Mouse (Mus musculus) embryo, embryonic 11.5 days (tissue): ENCODE measurements around the gene Npepl1.

Source experiments
- DNase-seq: peaks from one replicate; pipeline ENCODE4 v3.0.0-alpha.2; 2012; ENCODE audit warnings: low read depth, low spot score

Npepl1 gene

GRCm38 (mm10) chr2:174110783-174111549 lies 817 bp downstream of the Npepl1 start:
- DNase-seq, result peak; percentile 37

GRCm38 (mm10) chr2:174112931-174113330 lies 2.8 kb downstream of the Npepl1 start:
- no peak for DNase-seq

- DNase-seq, result no peak
These were observed 4.2 kb downstream of the Npepl1 start for GRCm38 (mm10) chr2:174114148-174114864.

- DNase-seq, result no peak
These were observed 6.8 kb downstream of the Npepl1 start for GRCm38 (mm10) chr2:174116929-174117328.

GRCm38 (mm10) chr2:174118141-174118540 lies 8.0 kb downstream of the Npepl1 start:
- peak; percentile 40 for DNase-seq

GRCm38 (mm10) chr2:174119259-174119658 lies 9.1 kb downstream of the Npepl1 start:
- no peak for DNase-seq

GRCm38 (mm10) chr2:174120631-174121030 lies 10.5 kb downstream of the Npepl1 start:
- DNase-seq, result no peak

GRCm38 (mm10) chr2:174121411-174121947 lies 11.3 kb downstream of the Npepl1 start:
- DNase-seq, result no peak

GRCm38 (mm10) chr2:174122331-174122730 lies 12.2 kb downstream of the Npepl1 start:
- no peak for DNase-seq

GRCm38 (mm10) chr2:174123731-174124130 lies 13.6 kb downstream of the Npepl1 start:
- no peak for DNase-seq

GRCm38 (mm10) chr2:174126522-174127375 lies 16.6 kb downstream of the Npepl1 start:
- no peak for DNase-seq

- no peak for DNase-seq
These were observed 17.2 kb downstream of the Npepl1 start for GRCm38 (mm10) chr2:174127376-174127713.

- no peak for DNase-seq
These were observed 18.8 kb downstream of the Npepl1 start for GRCm38 (mm10) chr2:174128926-174129325.

- DNase-seq, result no peak
These were observed 20.4 kb downstream of the Npepl1 start for GRCm38 (mm10) chr2:174130468-174131097.

GRCm38 (mm10) chr2:174132413-174132969 lies 22.3 kb downstream of the Npepl1 start:
- DNase-seq, result no peak

GRCm38 (mm10) chr2:174159035-174159434 lies 48.9 kb downstream of the Npepl1 start:
- DNase-seq, result no peak

- no peak for DNase-seq
These were observed 50.3 kb downstream of the Npepl1 start for GRCm38 (mm10) chr2:174160461-174160860.
